Mouse (Mus musculus): ENCODE measurements around the gene Gpr65. TPM values are rescaled to one million over a fixed set of nuclear protein-coding genes. Genes with fewer than 3 reads are reported as not detected.
"Not testable (repeated sequence)": the region's sequence is repeated elsewhere in the genome, so short reads cannot be mapped to it uniquely, and the experiment has no call there.

Gpr65 gene
- total RNA-seq (2021), result under 1 TPM in 1 of 2 experiments, not detected in 1; 0.15 TPM

GRCm38 (mm10) chr12:98268441-98269369, at the start of gene Gpr65:
Gpr65 (plus strand) TSS chr12:98268635.
- DNase-seq (ENCODE audit: extremely low spot score in 1 of 2, low spot score in 2 of 2), result no peak
- intact Hi-C loops (cut with DNase I), result no loop called here

GRCm38 (mm10) chr12:98223286-98223685, 45.1 kb upstream of the Gpr65 start:
- DNase-seq (ENCODE audit: extremely low spot score in 1 of 2, low spot score in 2 of 2), result no peak
- intact Hi-C loops (cut with DNase I), result no loop called here

GRCm38 (mm10) chr12:98227037-98227436, 41.4 kb upstream of the Gpr65 start:
- no peak for DNase-seq (ENCODE audit: extremely low spot score in 1 of 2, low spot score in 2 of 2)
- intact Hi-C loops (cut with DNase I), result no loop called here

GRCm38 (mm10) chr12:98238478-98238877, 30.0 kb upstream of the Gpr65 start:
- DNase-seq (ENCODE audit: extremely low spot score in 1 of 2, low spot score in 2 of 2); intact Hi-C loops (cut with DNase I): not testable (repeated sequence)

GRCm38 (mm10) chr12:98244161-98244560, 24.3 kb upstream of the Gpr65 start:
- intact Hi-C loops (cut with DNase I), result no loop called here
- no peak for DNase-seq (ENCODE audit: extremely low spot score in 1 of 2, low spot score in 2 of 2)

GRCm38 (mm10) chr12:98244865-98245264, 23.6 kb upstream of the Gpr65 start:
- DNase-seq (ENCODE audit: extremely low spot score in 1 of 2, low spot score in 2 of 2), result no peak

GRCm38 (mm10) chr12:98246835-98247234, 21.6 kb upstream of the Gpr65 start:
- intact Hi-C loops (cut with DNase I), result no loop called here
- DNase-seq (ENCODE audit: extremely low spot score in 1 of 2, low spot score in 2 of 2), result no peak

More at GRCm38 (mm10) chr12:98244865-98245264, 23.6 kb upstream of the Gpr65 start:
- intact Hi-C loops (cut with DNase I), result no loop called here

- DNase-seq (ENCODE audit: extremely low spot score in 1 of 2, low spot score in 2 of 2), result no peak
- intact Hi-C loops (cut with DNase I), result no loop called here
Observed at GRCm38 (mm10) chr12:98249671-98250070, 18.8 kb upstream of the Gpr65 start.

- intact Hi-C loops (cut with DNase I), result no loop called here
Observed at GRCm38 (mm10) chr12:98250327-98250726, 18.1 kb upstream of the Gpr65 start.

GRCm38 (mm10) chr12:98252417-98252816, 16.0 kb upstream of the Gpr65 start:
- no peak for DNase-seq (ENCODE audit: extremely low spot score in 1 of 2, low spot score in 2 of 2)
- intact Hi-C loops (cut with DNase I), result no loop called here

More at GRCm38 (mm10) chr12:98250327-98250726, 18.1 kb upstream of the Gpr65 start:
- DNase-seq (ENCODE audit: extremely low spot score in 1 of 2, low spot score in 2 of 2), result no peak

GRCm38 (mm10) chr12:98255373-98255995, 13.0 kb upstream of the Gpr65 start:
- intact Hi-C loops (cut with DNase I), result no loop called here
- no peak for DNase-seq (ENCODE audit: extremely low spot score in 1 of 2, low spot score in 2 of 2)

GRCm38 (mm10) chr12:98258371-98258844, 10.0 kb upstream of the Gpr65 start:
- DNase-seq (ENCODE audit: extremely low spot score in 1 of 2, low spot score in 2 of 2), result no peak
- intact Hi-C loops (cut with DNase I), result no loop called here

GRCm38 (mm10) chr12:98258845-98259517, 9.5 kb upstream of the Gpr65 start, which contains the start of gene Galc:
Galc (minus strand) TSS chr12:98259459.
- intact Hi-C loops (cut with DNase I), result no loop called here
- DNase-seq (ENCODE audit: extremely low spot score in 1 of 2, low spot score in 2 of 2), result peak; percentile 76 to 92

GRCm38 (mm10) chr12:98259518-98259852, 8.9 kb upstream of the Gpr65 start:
- DNase-seq (ENCODE audit: extremely low spot score in 1 of 2, low spot score in 2 of 2), result no peak
- intact Hi-C loops (cut with DNase I), result no loop called here

GRCm38 (mm10) chr12:98265697-98266096, 2.7 kb upstream of the Gpr65 start:
- no peak for DNase-seq (ENCODE audit: extremely low spot score in 1 of 2, low spot score in 2 of 2)

GRCm38 (mm10) chr12:98269791-98270745, 1.6 kb downstream of the Gpr65 start:
- intact Hi-C loops (cut with DNase I), result no loop called here
- no peak for DNase-seq (ENCODE audit: extremely low spot score in 1 of 2, low spot score in 2 of 2)

More at GRCm38 (mm10) chr12:98265697-98266096, 2.7 kb upstream of the Gpr65 start:
- intact Hi-C loops (cut with DNase I), result no loop called here

GRCm38 (mm10) chr12:98270810-98271566, 2.6 kb downstream of the Gpr65 start:
- DNase-seq (ENCODE audit: extremely low spot score in 1 of 2, low spot score in 2 of 2), result no peak
- intact Hi-C loops (cut with DNase I), result no loop called here

GRCm38 (mm10) chr12:98272433-98272832, 4.0 kb downstream of the Gpr65 start:
- DNase-seq (ENCODE audit: extremely low spot score in 1 of 2, low spot score in 2 of 2), result no peak

More at GRCm38 (mm10) chr12:98272433-98272832, 4.0 kb downstream of the Gpr65 start:
- intact Hi-C loops (cut with DNase I), result no loop called here
